Mouse (Mus musculus) heart, embryonic 14.5 days (tissue): ENCODE data around the gene Sv2b. TPM values are rescaled to one million over a fixed set of nuclear protein-coding genes. Genes with fewer than 3 reads are reported as not detected.

Experiments used
- ATAC-seq: fragments of 200-750 bp; cut with Nextera tagmentation; 2 replicates; pipeline ENCODE4 v1.8.0; 2017; ENCODE audit warnings: low read depth, moderate TSS enrichment; ENCODE audit not compliant: insufficient number of reproducible peaks, insufficient read depth, low FRiP score
- H3K27ac ChIP-seq, 2 experiments: fragments of 200-500 bp in 1 of 2; fragments of 300-500 bp in 1 of 2; sonication (generic) in 1 of 2; replicated peaks in 1 of 2; 2 replicates each; pipeline ENCODE4 v1.5.1; 2012 to 2014; ENCODE audit warnings: low read depth in 2 of 2, low read length in 2 of 2, control low read depth in 1 of 2, mild to moderate bottlenecking in 1 of 2, mixed read lengths in 1 of 2; ENCODE audit not compliant: control insufficient read depth in 1 of 2, insufficient read depth in 1 of 2
- H3K27me3 ChIP-seq: fragments of 300-500 bp; sonication (generic); 2 replicates; pipeline ENCODE4 v1.6.1; 2014; ENCODE audit warnings: mild to moderate bottlenecking, low read length, control low read depth; ENCODE audit not compliant: control insufficient read depth, insufficient read depth
- H3K36me3 ChIP-seq: fragments of 300-500 bp; sonication (generic); 2 replicates; pipeline ENCODE4 v1.6.1; 2014; ENCODE audit warnings: mild to moderate bottlenecking, control low read depth, low read length, mixed read lengths; ENCODE audit not compliant: control insufficient read depth, insufficient read depth
- H3K4me1 ChIP-seq, 2 experiments: fragments of 200-500 bp in 1 of 2; fragments of 300-500 bp in 1 of 2; sonication (generic) in 1 of 2; 2 replicates each; pipeline ENCODE4 v1.6.1; 2012 to 2014; ENCODE audit warnings: low read length in 2 of 2, control low read depth in 1 of 2, mixed read lengths in 1 of 2; ENCODE audit not compliant: control insufficient read depth in 2 of 2, insufficient read depth in 2 of 2
- H3K4me2 ChIP-seq: fragments of 300-500 bp; sonication (generic); 2 replicates; pipeline ENCODE4 v1.6.1; 2014; ENCODE audit warnings: mild to moderate bottlenecking, low read length
- H3K4me3 ChIP-seq, 2 experiments: fragments of 200-500 bp in 1 of 2; fragments of 300-500 bp in 1 of 2; sonication (generic) in 1 of 2; 2 replicates each; pipeline ENCODE4 v1.5.1; 2012 to 2014; ENCODE audit warnings: low read length in 2 of 2, mild to moderate bottlenecking in 2 of 2, control low read depth in 1 of 2, low read depth in 1 of 2, moderate library complexity in 1 of 2; ENCODE audit not compliant: control insufficient read depth in 1 of 2, insufficient read depth in 1 of 2
- H3K9ac ChIP-seq: fragments of 300-500 bp; sonication (generic); 2 replicates; pipeline ENCODE4 v1.6.1; 2014; ENCODE audit warnings: mild to moderate bottlenecking, low read length
- H3K9me3 ChIP-seq: fragments of 300-500 bp; sonication (generic); 2 replicates; pipeline ENCODE4 v1.6.1; 2016; ENCODE audit warnings: low read length, control low read depth; ENCODE audit not compliant: control insufficient read depth
- WGBS: fragments of 180-500 bp; shearing (Covaris S2); extraction: QIAGEN DNeasy Blood & Tissue Kit; methylation state at CpG from one replicate; pipeline ENCODE4 v1.1.7; 2014; 5-methylcytosine and 5-hydroxymethylcytosine counted together
- polyA plus RNA-seq: library from polyadenylated mRNA; unstranded; fragments of >200 nt; fragmentation: Nextera tagmentation; extraction: Ambion mirVana; gene quantifications from 2 replicates; pipeline ENCODE4 v1.2.1, GENCODE M21; 2014

The Sv2b gene
- polyA plus RNA-seq, 1 experiment from 2014 or later, result 0.55 TPM

DNA sequence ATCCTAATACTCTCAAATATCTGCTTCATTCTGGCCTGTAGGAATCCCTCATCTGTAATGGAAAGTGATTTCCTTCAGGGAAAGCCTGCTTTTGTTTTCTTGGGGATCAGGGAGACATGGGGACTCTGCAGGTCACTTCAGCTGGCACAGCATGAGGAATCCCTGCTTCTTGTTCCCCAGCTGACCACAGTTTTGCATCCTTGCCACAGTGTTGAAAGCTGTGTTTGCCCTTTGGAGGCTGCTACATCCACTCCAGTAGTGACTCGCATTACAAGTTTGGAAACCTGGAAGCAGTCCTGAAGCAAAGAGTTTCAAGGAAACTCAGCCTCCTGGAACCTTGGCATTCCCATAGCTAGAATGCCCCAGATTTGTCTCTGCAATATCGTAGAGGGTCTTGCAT lies 35.4 kb downstream of the Sv2b start:
- no peaks in the 10 kb centered on the region for H3K36me3 ChIP-seq
- WGBS, result 64% methylated on average over 2 of the region's 2 CpGs
- H3K4me2 ChIP-seq, result no peak overlapping the region
- no peak overlapping the region for H3K4me3 ChIP-seq
- H3K9ac ChIP-seq, result no peak overlapping the region
- peaks cover 5% of the 10 kb centered on the region; the same call in 1 of the 2 replicates for H3K27me3 ChIP-seq
- no peaks in the 10 kb centered on the region for H3K9me3 ChIP-seq
- ATAC-seq, result no peak
- H3K27ac ChIP-seq, result no peak overlapping the region
- H3K4me1 ChIP-seq, result no peaks in the 10 kb centered on the region

DNA sequence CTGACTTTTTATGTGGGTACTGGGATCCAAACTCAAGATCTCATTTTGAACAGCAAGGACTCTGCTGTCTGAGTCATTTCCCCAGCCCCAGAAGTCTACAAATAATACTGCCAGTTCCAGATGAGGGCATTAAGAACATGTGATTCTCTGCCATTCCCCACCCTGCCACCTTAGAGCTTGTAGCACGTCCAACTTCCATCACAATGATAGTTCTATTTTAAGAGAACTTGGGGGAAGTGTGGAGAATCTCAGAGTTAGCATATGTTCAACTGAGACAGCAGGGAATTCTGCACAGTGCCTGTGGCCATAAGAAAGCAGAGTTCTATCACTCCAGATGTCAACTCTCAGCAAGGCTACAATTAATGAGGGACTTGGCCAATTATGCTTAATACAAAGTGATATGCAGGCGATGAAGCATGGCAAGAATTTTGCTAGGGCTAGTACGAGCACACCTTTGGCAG lies 37.1 kb downstream of the Sv2b start:
- Histone ChIP-seq H3K9me3 (no peaks in the 10 kb centered on the region), H3K36me3 (no peaks in the 10 kb centered on the region), H3K27ac (no peak overlapping the region), H3K9ac (no peak overlapping the region), H3K27me3 (no peaks in the 10 kb centered on the region), H3K4me2 (no peak overlapping the region), H3K4me1 (no peaks in the 10 kb centered on the region), H3K4me3 (no peak overlapping the region)
- WGBS, result 52% methylated on average over 3 of the region's 3 CpGs
- no peak for ATAC-seq

DNA sequence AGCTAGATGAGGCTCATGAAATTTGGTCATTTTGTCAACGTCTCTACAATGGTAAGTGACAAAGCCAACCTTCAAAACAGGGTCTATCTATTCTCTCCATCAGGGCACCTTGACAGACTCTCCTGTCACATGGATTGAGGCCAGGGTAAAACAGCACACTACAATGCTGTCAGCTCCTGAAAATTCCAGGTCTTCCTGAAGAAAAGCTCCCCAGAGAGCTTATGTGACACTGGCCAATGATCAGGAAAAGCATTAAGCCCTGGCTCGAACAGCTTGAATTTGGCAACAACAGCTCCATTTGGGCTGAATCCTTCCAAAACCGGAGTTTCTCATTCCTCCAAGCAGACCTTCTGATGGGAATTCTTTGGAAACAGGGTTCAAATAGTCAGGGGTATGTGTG lies 37.8 kb downstream of the Sv2b start:
- ATAC-seq, result no peak
- Histone ChIP-seq H3K4me3 (no peak overlapping the region), H3K9me3 (no peaks in the 10 kb centered on the region), H3K4me2 (no peak overlapping the region), H3K27ac (no peak overlapping the region), H3K9ac (no peak overlapping the region), H3K36me3 (no peaks in the 10 kb centered on the region), H3K4me1 (no peaks in the 10 kb centered on the region), H3K27me3 (no peaks in the 10 kb centered on the region)
- WGBS, result 51% methylated on average over 3 of the region's 3 CpGs

DNA sequence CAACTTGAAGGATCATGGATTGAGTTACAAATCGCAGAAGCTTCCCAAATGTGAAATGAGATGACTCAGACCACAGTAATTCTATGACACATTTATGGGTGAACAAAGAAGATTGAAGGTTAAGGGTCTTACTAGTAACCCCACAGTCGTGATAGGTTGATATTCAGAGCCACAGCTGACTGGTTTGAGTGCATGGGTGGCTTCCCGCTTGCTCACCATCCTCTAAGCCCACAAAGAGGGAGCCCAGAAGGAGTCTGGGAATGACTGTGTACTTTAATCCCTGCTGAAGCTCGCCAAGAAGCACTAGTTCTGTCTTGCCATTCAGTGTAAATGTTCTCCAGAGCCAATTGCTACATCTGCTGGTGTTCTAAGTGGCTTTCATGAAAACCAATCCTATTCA lies 41.8 kb downstream of the Sv2b start:
- no peaks in the 10 kb centered on the region for H3K4me1 ChIP-seq
- H3K27ac ChIP-seq, result no peak overlapping the region
- no peak overlapping the region for H3K9ac ChIP-seq
- WGBS, result 61% methylated on average over 4 of the region's 4 CpGs
- ATAC-seq, result no peak
- H3K4me2 ChIP-seq, result no peak overlapping the region
- H3K9me3 ChIP-seq, result no peaks in the 10 kb centered on the region
- no peaks in the 10 kb centered on the region for H3K27me3 ChIP-seq
- no peaks in the 10 kb centered on the region for H3K36me3 ChIP-seq
- no peak overlapping the region for H3K4me3 ChIP-seq

DNA sequence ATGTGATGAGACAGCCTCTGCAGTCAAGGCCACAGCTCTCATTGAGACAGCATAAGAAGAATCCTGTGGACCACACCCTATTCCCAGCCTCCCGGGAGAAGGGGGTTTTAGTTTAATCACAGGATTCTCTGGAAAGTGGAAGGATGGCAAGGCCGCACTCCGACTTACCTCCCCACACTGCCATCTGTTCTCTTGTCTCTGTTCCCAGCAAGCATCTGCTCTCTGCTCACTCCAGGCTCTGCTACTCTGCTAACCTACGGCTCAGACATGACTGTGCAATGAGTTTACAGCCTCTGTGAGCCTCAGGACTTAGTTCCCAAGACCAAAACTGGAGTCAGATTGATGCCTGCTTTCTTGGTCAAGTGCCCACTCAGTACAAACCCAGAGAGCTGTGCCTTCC lies 43.8 kb downstream of the Sv2b start:
- Histone ChIP-seq H3K4me2 (no peak overlapping the region), H3K27me3 (no peaks in the 10 kb centered on the region), H3K4me3 (no peak overlapping the region), H3K9me3 (no peaks in the 10 kb centered on the region), H3K27ac (no peak overlapping the region), H3K36me3 (no peaks in the 10 kb centered on the region), H3K9ac (no peak overlapping the region), H3K4me1 (no peaks in the 10 kb centered on the region)
- WGBS, result 65% methylated on average over 4 of the region's 4 CpGs
- no peak for ATAC-seq

DNA sequence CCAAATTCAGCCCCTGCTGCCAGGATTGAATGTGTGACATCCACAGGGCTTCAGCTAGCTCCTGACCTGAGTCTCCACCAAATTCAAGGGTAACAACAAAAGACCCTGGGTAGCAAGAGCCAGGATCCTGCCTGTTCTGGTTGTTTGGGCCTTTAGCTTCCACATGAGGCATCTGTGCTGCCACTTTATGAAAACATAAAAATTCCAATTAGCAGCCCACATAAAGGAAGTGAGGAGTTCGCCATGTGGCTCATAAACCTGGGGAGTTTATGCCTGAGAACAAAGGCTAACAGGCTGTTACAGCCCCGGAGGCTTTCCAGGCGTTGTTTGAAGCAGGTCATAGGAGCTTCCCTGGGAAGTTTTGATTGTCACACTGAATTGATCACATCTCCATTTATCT lies 49.1 kb downstream of the Sv2b start:
- no peaks in the 10 kb centered on the region for H3K4me1 ChIP-seq
- H3K9ac ChIP-seq, result no peak overlapping the region
- no peaks in the 10 kb centered on the region for H3K36me3 ChIP-seq
- H3K27me3 ChIP-seq, result no peaks in the 10 kb centered on the region
- whole genome bisulfite sequencing, result 75% methylated on average over 3 of the region's 3 CpGs
- H3K4me2 ChIP-seq, result no peak overlapping the region
- H3K9me3 ChIP-seq, result no peaks in the 10 kb centered on the region
- H3K4me3 ChIP-seq, result no peak overlapping the region
- no peak for ATAC-seq
- H3K27ac ChIP-seq, result no peak overlapping the region

DNA sequence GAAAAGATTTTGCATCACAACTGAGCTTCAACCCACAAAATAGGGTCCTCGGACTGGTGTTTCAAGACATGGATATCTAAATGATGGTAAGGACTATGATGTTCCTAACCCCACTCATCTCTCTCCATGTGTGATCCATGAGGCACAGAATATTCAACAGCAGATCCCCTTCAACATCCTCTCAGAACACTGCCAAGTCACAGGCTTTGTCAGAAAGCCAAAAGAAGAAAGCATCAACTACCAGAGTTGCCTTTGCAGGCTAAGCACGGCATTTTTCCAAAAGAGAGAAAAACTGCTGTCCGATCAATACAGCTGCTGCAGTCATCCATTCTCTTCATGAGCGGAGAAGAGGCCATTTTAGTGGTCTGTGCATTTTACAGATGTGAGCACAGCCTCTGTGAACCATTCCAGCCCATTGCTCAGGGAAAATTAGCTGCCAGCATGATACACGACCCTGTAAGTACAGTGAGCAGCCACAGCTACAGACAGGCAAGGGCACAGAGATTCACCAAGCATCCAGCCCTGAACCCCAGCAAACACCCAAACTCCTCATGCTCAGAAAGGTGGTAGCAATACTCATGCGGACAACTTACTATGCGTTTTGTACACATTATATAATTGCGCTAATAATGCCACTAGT lies 55.3 kb downstream of the Sv2b start:
- no peaks in the 10 kb centered on the region for H3K9me3 ChIP-seq
- ATAC-seq, result no peak
- WGBS, result 86% methylated on average over 8 of the region's 8 CpGs
- H3K27ac ChIP-seq, result no peak overlapping the region
- H3K4me3 ChIP-seq, result no peak overlapping the region
- H3K9ac ChIP-seq, result no peak overlapping the region
- no peaks in the 10 kb centered on the region for H3K4me1 ChIP-seq
- no peaks in the 10 kb centered on the region for H3K27me3 ChIP-seq
- no peaks in the 10 kb centered on the region for H3K36me3 ChIP-seq
- H3K4me2 ChIP-seq, result no peak overlapping the region
